Comparison of ENCODE assay signal across 28 mouse cellular contexts in the genomic region with DNA sequence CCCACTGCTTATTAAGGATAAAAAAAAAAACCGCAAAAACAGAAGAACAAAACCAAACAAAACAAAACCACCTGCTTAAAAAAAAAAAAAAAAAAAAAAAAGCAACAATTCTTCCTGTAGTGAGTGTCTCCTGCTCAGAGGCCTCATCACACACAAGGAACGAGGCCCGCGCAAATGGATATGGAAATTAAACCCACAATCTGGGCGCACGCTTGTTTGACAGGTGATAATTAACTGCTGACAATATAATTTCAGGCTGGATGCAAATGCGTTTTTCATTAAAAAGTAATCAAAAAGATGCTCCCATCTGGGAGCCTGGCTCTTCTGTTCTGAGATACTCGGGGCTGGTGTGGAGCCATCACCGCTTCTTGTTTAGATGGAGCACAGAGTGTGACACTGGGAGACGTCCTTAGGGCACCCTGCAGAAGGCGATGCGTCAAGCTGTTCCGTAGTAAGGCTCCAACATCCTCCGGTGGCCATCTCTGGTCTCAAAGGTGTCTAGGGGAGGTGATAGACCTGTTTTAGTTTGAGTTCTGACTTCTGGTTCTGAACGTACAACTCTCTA. TPM values are rescaled to one million over a fixed set of nuclear protein-coding genes. Genes with fewer than 3 reads are reported as not detected.
DNase-seq lines count a peak whose midpoint lies in the region; ATAC-seq and TF ChIP-seq lines count a peak whose summit lies in the region.
"Had no signal": no experiment of that assay in that cellular context is flagged by ENCODE, and none has a peak within 500 bp of the region (broad histone marks: within the 10 kb centered on the region; RNA-seq: fewer than 3 reads in every experiment).

No protein-coding gene starts in this region.

- DNase-seq in hindbrain, embryonic 10.5 days (ENCODE audit: low spot score) = no peak
- DNase-seq in brain, adult 2 months (ENCODE audit: low read depth, low spot score) = peak; percentile 50
- peak; percentile 67 for DNase-seq in hindbrain, postnatal 0 days (ENCODE audit: low spot score)
- DNase-seq in layer of hippocampus, adult 11-12 months (ENCODE audit: low spot score) = no peak
- DNase-seq in cerebellum, adult 9-10 months = no peak
- DNase-seq in adrenal gland, adult (ENCODE audit: inconsistent age in 2 of 2, low spot score in 1 of 2) = no peak
- DNase-seq: adrenal gland, postnatal 25 days; cerebellum, adult 18-20 months; cerebellum, postnatal 25 days; gastrocnemius, adult 2 months; kidney, adult 9 months; liver, postnatal 0 days; retina, postnatal 1 day; thymus, postnatal 25 days had no signal

- H3K4me3 ChIP-seq in hindbrain, embryonic 12.5 days = no peak overlapping the region
- no peak overlapping the region for H3K4me3 ChIP-seq in hindbrain, embryonic 10.5 days
- no peak overlapping the region for H3K4me3 ChIP-seq in forebrain, embryonic 15.5 days
- no peak overlapping the region for H3K4me3 ChIP-seq in hindbrain, postnatal 0 days (ENCODE audit: low read length)
- H3K4me3 ChIP-seq: embryonic facial prominence, embryonic 13.5 days; erythroblast, embryonic 14.5 days; gastrocnemius, adult 2 months; heart, embryonic 10.5 days; limb, embryonic 12.5 days; midbrain, embryonic 12.5 days had no signal

- peaks cover 10% of the 10 kb centered on the region for H3K4me1 ChIP-seq in hindbrain, embryonic 12.5 days
- peaks cover 14% of the 10 kb centered on the region; the same call in 1 of the 2 replicates for H3K4me1 ChIP-seq in hindbrain, embryonic 10.5 days (replicated peaks)
- H3K4me1 ChIP-seq in forebrain, embryonic 15.5 days = peaks cover 20% of the 10 kb centered on the region
- no peaks in the 10 kb centered on the region for H3K4me1 ChIP-seq in hindbrain, postnatal 0 days (ENCODE audit: insufficient read depth, low read length)
- H3K4me1 ChIP-seq: embryonic facial prominence, embryonic 13.5 days; limb, embryonic 12.5 days had no signal

- no peaks in the 10 kb centered on the region for H3K36me3 ChIP-seq in hindbrain, embryonic 12.5 days
- H3K36me3 ChIP-seq in hindbrain, embryonic 10.5 days = no peaks in the 10 kb centered on the region
- no peaks in the 10 kb centered on the region for H3K36me3 ChIP-seq in forebrain, embryonic 15.5 days
- H3K36me3 ChIP-seq in hindbrain, postnatal 0 days (ENCODE audit: insufficient read depth, low read length) = no peaks in the 10 kb centered on the region
- H3K36me3 ChIP-seq: embryonic facial prominence, embryonic 13.5 days; heart, embryonic 10.5 days; limb, embryonic 12.5 days; midbrain, embryonic 12.5 days had no signal

- no peak overlapping the region for H3K4me2 ChIP-seq in hindbrain, embryonic 12.5 days (replicated peaks)
- H3K4me2 ChIP-seq in forebrain, embryonic 15.5 days (replicated peaks) = no peak overlapping the region
- no peak overlapping the region for H3K4me2 ChIP-seq in hindbrain, postnatal 0 days (ENCODE audit: low read depth, low read length)
- H3K4me2 ChIP-seq: embryonic facial prominence, embryonic 13.5 days; limb, embryonic 12.5 days; liver, embryonic 11.5 days; midbrain, embryonic 12.5 days had no signal

- ATAC-seq in hindbrain, embryonic 12.5 days (ENCODE audit: low FRiP score) = no peak
- ATAC-seq in forebrain, embryonic 15.5 days (replicated peaks) = peak; percentile 79
- ATAC-seq in hindbrain, postnatal 0 days = no peak
- ATAC-seq: CD4-positive, CD25-positive, alpha-beta regulatory T cell, adult 4 months; intestine, embryonic 16.5 days; liver, postnatal 0 days; lung, postnatal 0 days had no signal

- no peak overlapping the region for H3K9ac ChIP-seq in hindbrain, embryonic 12.5 days
- no peak overlapping the region for H3K9ac ChIP-seq in forebrain, embryonic 15.5 days (replicated peaks)
- no peak overlapping the region for H3K9ac ChIP-seq in hindbrain, postnatal 0 days (replicated peaks; ENCODE audit: low read length)
- H3K9ac ChIP-seq: embryonic facial prominence, embryonic 13.5 days; limb, embryonic 12.5 days; liver, postnatal 0 days; midbrain, embryonic 12.5 days had no signal

- WGBS in hindbrain, embryonic 12.5 days = 67% methylated on average over 15 of the region's 15 CpGs
- 86% methylated on average over 15 of the region's 15 CpGs for WGBS in hindbrain, embryonic 10.5 days
- 27% methylated on average over 15 of the region's 15 CpGs for WGBS in forebrain, embryonic 15.5 days
- 52% methylated on average over 15 of the region's 15 CpGs for WGBS in hindbrain, postnatal 0 days

- H3K27me3 ChIP-seq in hindbrain, embryonic 12.5 days = no peaks in the 10 kb centered on the region; the same call in 1 of the 2 replicates
- no peaks in the 10 kb centered on the region for H3K27me3 ChIP-seq in hindbrain, embryonic 10.5 days (ENCODE audit: insufficient read depth, poor library complexity, severe bottlenecking)
- H3K27me3 ChIP-seq in forebrain, embryonic 15.5 days = no peaks in the 10 kb centered on the region
- H3K27me3 ChIP-seq in hindbrain, postnatal 0 days (ENCODE audit: insufficient read depth, low read length) = no peaks in the 10 kb centered on the region
- H3K27me3 ChIP-seq: embryonic facial prominence, embryonic 13.5 days; limb, embryonic 12.5 days had no signal

- TF ChIP-seq CTCF in hindbrain, postnatal 0 days (IDR thresholded peaks at IDR 0.05; ENCODE audit: low read depth) = no peak

- H3K9me3 ChIP-seq in hindbrain, embryonic 12.5 days (replicated peaks) = 0 out of 2 replicates have a peak, but pooled peaks cover under 1% of the 10 kb centered on the region
- H3K9me3 ChIP-seq in hindbrain, embryonic 10.5 days = peaks cover 3% of the 10 kb centered on the region; the same call in 1 of the 2 replicates
- no peaks in the 10 kb centered on the region for H3K9me3 ChIP-seq in forebrain, embryonic 15.5 days
- no peaks in the 10 kb centered on the region for H3K9me3 ChIP-seq in hindbrain, postnatal 0 days (ENCODE audit: low read length)

- 0 out of 2 replicates have a peak overlapping the region, but pooled peaks have one; percentile 12 for H3K27ac ChIP-seq in hindbrain, embryonic 12.5 days
- no peak overlapping the region for H3K27ac ChIP-seq in hindbrain, embryonic 10.5 days
- peak overlapping the region; percentile 84 for H3K27ac ChIP-seq in forebrain, embryonic 15.5 days (replicated peaks)
- no peak overlapping the region for H3K27ac ChIP-seq in hindbrain, postnatal 0 days
- H3K27ac ChIP-seq: embryonic facial prominence, embryonic 13.5 days; gastrocnemius, adult 2 months; heart, embryonic 10.5 days; limb, embryonic 12.5 days; macrophage; midbrain, embryonic 12.5 days had no signal

RNA-seq across cellular contexts. Expression of a gene that starts 56.5 kb away (rescaled TPM):
- 4.6 and 19.3 TPM in 2 replicates for polyA plus RNA-seq in hindbrain, embryonic 12.5 days (2016; fragmentation: Nextera tagmentation; extraction: Ambion mirVana)
- polyA plus RNA-seq in hindbrain, embryonic 10.5 days (2016; fragmentation: Nextera tagmentation; extraction: Ambion mirVana) = 0.17 TPM in 1 of 2 replicates, not detected in the other
- polyA plus RNA-seq in forebrain, embryonic 15.5 days (2015; fragmentation: Nextera tagmentation; extraction: Ambion mirVana) = not detected in 2 replicates
- 0.26 and 0.90 TPM in 2 replicates for total RNA-seq in hindbrain, postnatal 0 days (2014; rRNA removed)
- polyA plus RNA-seq in hindbrain, postnatal 0 days (2015; fragmentation: Nextera tagmentation; extraction: Ambion mirVana) = 0.71 and 1.2 TPM in 2 replicates
- total RNA-seq: adrenal gland, postnatal 25 days; gastrocnemius, adult 2 months; gastrocnemius, postnatal 4 days; hematopoietic stem cell, adult 5-6 weeks had no signal
- polyA plus RNA-seq: CD4-positive, CD25-positive, alpha-beta regulatory T cell, adult 4 months; erythroblast, embryonic 14.5 days; heart, embryonic 10.5 days; intestine, embryonic 16.5 days; liver, postnatal 0 days; lung, postnatal 0 days had no signal

Comparison
In these comparisons a context has a peak if more than half of its experiments do, and no peak if none do; other contexts are left out.
1. H3K27ac ChIP-seq: peak in hindbrain, embryonic 12.5 days (single experiment) and forebrain, embryonic 15.5 days (single experiment); none in hindbrain, embryonic 10.5 days (single experiment) and hindbrain, postnatal 0 days (single experiment).
2. DNase-seq: peak in brain, adult 2 months (single experiment) and hindbrain, postnatal 0 days (single experiment); none in hindbrain, embryonic 10.5 days (single experiment), layer of hippocampus, adult 11-12 months (single experiment), cerebellum, adult 9-10 months (single experiment) and adrenal gland, adult (0 of 2).